Mouse (Mus musculus): Measurements from ENCODE around the gene Slc25a3. TPM values are rescaled to one million over a fixed set of nuclear protein-coding genes. Genes with fewer than 3 reads are reported as not detected.

Slc25a3 gene
- total RNA-seq, 2 experiments from 2014 or later, result 505 to 506 TPM

DNA sequence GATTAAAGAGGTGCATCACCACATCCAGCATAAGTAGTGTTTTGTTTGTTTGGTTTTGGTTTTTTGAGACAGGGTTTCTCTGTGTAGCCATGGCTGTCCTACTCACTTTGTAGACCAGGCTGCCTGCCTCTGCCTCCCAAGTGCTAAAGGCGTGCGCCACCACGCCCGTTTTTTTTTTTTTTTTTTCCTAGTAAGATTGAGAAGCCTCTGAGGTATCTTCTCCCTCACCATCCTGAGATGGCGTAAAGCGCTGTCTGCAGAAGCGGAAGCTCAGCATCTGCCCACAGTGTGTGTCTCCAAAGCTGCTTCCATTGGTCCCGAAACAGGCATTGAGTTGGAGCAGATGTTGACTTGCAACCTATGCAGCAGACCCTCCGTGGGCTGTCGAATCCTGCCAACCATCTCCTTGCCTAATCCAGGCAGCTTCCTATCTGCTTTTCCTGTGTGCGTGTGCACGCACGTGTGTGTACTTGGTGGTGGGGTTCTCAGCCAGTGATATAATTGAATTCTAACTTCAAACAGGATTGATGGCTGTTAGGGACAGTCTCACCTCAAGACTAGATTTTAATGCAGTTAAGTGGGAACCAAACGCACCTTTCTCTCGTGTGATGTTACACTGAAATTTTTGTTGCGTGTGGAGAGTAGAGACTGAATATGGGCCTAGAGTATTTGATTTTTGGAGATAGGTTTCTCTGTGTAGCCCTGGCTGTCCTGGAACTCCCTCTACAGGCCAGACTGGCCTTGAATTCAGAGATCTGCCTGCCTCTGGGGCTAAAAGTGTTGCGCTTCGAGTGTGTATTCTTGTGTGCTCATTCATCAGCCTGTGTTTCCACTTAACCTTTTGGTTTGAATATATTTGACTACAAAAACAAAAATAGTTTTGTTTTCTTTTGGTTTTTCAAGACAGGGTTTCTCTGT, 19.7 kb upstream of the Slc25a3 start:
- DNase-seq (ENCODE audit: low spot score in 2 of 2), result no peak

- DNase-seq (ENCODE audit: low spot score in 2 of 2), result no peak
Measured at GRCm38 (mm10) chr10:91142654-91143191, 18.9 kb upstream of the Slc25a3 start.

- peak in 1 of 2 experiments; percentile 55 for DNase-seq (ENCODE audit: low spot score in 2 of 2)
Measured at GRCm38 (mm10) chr10:91141564-91141963, 17.7 kb upstream of the Slc25a3 start.

- DNase-seq (ENCODE audit: low spot score in 2 of 2), result no peak
Measured at GRCm38 (mm10) chr10:91139148-91139766, 15.4 kb upstream of the Slc25a3 start.

GRCm38 (mm10) chr10:91138317-91138716, 14.5 kb upstream of the Slc25a3 start:
- DNase-seq (ENCODE audit: low spot score in 2 of 2), result no peak

DNA sequence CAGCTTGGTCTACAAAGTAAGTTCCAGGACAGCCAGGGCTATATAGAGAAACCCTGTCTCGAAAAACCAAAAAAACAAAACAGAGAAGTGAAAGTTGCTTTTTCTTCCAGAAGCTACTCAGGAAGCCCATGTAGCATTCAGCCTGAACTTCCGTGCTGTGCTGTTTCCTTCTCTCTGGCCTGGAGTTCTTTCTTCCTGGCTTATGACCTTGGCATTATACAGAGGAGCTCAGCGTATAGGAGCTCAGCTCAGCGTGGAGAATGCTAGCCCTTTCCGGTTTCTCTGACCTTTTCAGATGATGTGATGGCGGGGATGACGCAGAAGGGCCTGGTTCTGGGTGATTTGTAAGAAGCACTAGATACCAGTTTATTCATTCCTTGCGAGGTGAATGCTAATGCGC, 13.5 kb upstream of the Slc25a3 start:
- DNase-seq (ENCODE audit: low spot score in 2 of 2), result no peak

- no peak for DNase-seq (ENCODE audit: low spot score in 2 of 2)
Measured at GRCm38 (mm10) chr10:91135302-91135972, 11.6 kb upstream of the Slc25a3 start.

GRCm38 (mm10) chr10:91131565-91131964, 7.7 kb upstream of the Slc25a3 start:
- no peak for DNase-seq (ENCODE audit: low spot score in 2 of 2)

DNA sequence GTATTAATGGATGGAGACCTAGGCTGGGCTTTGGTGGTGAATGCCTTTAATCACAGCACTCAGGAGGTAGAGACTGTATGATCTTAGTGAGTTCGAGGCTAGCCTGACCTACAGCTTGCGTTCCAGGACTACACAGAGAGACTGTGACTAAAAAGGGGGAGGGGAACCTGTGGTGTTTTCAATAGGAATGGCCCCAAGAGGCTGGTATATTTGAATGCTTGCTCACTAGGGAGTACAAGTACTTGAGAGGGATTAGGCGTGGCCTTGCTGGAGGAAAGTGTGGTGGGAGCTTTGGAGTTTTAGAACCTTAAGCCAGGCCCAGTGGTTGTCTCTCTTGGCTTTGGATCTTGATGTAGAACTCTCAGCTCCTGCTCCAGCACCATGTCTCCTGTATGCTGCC, 6.9 kb upstream of the Slc25a3 start:
- no peak for DNase-seq (ENCODE audit: low spot score in 2 of 2)

DNA sequence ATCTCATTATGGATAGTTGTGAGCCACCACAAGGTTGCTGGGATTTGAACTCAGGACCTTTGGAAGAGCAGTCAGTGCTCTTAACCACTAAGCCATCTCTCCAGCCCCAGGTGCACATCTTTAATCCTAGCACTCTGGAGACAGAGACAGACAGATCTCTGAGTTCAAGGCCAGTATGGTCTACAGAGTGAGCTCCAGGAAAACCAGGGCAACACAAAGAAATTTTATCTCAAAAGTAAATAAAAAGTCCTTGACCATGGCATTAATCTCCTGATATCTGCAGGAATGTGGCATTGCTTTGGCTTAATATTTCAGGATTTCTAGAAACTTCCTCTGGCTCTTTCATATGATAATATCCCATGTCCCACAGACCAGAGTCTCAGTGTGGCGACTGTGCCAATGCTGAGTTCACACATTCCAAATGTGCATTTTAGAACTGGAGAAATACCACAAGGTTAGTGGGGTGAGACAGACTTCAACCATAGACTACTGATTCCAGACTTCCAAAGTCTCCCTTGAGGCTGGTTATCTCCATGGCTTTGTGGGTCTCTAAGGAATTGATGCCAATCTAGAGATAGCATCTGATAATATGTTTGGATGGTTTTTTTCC, 4.8 kb upstream of the Slc25a3 start:
- DNase-seq (ENCODE audit: low spot score in 2 of 2), result no peak

DNA sequence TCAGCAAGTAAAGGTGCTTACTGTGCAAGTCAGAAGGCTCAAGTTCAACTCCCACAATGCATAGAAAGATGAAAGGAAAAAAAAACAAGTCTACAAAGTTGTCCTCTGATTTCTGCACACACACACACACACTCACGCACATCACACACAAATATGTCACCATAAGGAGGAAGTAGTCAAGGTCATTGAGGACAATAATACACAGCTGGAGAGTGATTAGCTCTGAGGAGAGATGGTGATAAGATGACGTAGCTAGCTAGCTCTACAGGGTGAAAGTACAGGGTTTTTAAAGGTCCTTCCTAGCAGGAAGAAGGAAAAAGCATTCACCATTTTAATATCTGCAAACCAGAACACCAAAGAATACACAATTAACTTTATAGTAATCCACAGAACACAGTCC, 3.5 kb upstream of the Slc25a3 start:
- DNase-seq (ENCODE audit: low spot score in 2 of 2), result no peak

GRCm38 (mm10) chr10:91126618-91127355, 2.9 kb upstream of the Slc25a3 start:
- no peak for DNase-seq (ENCODE audit: low spot score in 2 of 2)

DNA sequence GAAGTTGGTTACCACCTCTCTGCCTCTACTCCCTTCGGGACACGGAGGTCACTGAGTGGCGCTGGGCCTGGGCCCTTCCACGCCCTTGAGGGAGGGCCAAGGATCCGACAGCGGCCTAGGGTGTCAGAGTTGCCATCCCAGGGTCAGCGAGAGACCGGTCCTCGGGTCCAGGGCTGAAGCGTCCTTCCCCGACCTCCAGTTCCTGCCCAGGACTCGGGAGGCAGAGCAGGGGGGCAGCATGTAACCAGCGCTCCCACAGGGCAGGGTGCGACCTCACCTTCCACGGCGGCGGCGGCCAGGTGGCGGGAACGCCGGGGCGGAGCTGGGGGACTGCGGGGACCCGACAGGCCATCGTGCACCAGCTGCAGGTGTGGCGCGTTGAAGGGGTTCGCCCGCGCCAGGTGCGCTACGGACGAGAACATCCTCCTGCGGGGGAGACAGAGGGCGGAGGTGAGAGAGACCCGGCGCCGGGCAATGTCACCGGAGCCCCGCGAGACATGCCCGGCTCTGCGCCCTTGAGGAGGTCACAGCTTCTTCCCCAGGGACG, 505 bp downstream of the Slc25a3 start:
- DNase-seq (ENCODE audit: low spot score in 2 of 2), result no peak

DNA sequence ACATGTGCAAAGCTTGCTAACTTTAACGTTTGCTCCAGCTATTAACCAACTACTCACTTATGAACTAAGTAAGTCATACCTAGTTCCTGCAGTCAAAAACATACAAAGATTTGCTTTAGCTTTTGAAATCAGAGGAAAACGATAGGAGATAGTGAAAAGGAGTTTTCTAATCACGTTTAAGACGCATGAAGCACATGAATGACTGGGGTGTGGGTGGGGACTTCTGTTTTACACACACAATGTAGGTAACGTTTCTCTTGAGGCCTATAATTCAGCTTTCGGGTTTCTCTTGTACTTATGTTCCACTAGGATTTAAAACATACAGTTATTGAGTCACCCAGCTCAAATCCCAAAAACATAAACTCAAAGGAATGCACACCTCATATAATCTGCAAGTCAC, 1.2 kb downstream of the Slc25a3 start:
- no peak for DNase-seq (ENCODE audit: low spot score in 2 of 2)

DNA sequence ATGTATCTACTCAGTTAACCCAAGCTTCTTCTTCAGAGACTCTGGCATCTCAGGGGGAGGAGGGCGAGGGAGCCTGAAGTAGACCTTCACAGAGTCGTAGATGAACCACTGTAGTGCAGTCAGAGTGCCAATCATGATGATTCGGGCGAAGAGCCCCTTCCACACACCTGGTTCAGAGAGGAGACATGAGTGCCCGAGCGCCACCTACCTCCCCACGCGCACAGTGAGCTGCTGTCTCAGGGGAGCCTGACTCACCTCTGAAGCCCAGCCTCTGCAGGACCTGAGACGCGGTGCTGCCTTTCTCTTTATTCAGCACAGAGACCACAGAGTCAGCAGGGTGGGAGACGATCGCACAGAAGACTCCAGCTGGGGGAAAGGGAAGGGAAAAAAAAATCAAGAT, 6.9 kb downstream of the Slc25a3 start:
- DNase-seq (ENCODE audit: low spot score in 2 of 2), result no peak

GRCm38 (mm10) chr10:91109841-91110240, 14.0 kb downstream of the Slc25a3 start:
- no peak for DNase-seq (ENCODE audit: low spot score in 2 of 2)

GRCm38 (mm10) chr10:91105981-91106380, 17.9 kb downstream of the Slc25a3 start:
- no peak for DNase-seq (ENCODE audit: low spot score in 2 of 2)

DNA sequence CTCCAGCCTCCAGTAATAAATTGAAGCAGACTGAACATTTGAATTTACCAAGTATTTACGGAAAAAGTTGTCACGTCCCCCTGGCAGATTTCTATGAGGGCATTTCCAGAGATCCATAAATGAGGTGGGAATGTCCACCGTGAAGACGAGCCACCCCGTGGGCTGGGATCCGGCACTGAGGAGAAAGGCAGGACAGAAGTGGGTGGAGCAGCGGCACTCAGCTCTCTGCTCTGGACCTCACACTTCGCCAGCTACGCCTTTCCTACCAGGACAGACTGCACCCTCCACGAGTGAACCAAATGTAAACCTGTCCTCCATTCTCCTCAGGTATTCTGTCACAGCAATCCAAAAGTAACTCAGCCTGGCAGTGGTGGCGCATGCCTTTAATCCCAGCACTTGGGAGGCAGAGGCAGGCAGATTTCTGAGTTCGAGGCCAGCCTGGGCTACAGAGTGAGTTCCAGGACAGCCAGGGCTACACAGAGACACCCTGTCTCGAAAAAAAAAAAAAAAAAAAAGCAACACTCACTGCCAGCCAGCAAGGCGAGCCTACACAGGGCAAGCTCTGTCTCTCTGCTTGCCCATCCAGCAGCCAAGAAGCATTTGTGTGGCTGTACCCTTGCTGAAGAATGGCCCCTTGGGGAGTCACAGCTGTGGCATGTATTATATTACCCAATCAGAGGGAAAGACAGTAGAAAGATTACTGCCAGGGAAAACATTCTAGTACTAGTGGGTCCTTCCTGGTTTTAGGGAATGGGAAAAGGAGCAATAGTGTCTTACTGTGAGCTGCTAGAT, 20.9 kb downstream of the Slc25a3 start:
- DNase-seq (ENCODE audit: low spot score in 2 of 2), result no peak

- DNase-seq (ENCODE audit: low spot score in 2 of 2), result no peak
Measured at GRCm38 (mm10) chr10:91101936-91102335, 21.9 kb downstream of the Slc25a3 start.

- no peak for DNase-seq (ENCODE audit: low spot score in 2 of 2)
Measured at GRCm38 (mm10) chr10:91100101-91100500, 23.8 kb downstream of the Slc25a3 start.

All from layer of hippocampus, adult 18-20 months (tissue).